Mouse (Mus musculus): ENCODE data around the gene Galt. TPM values are rescaled to one million over a fixed set of nuclear protein-coding genes. Genes with fewer than 3 reads are reported as not detected.
A peak's percentile ranks its signal among the peaks of the same experiment; 100 is the strongest.

The Galt gene
- polyA plus RNA-seq, 1 experiment from 2014 or later = 40.8 TPM

DNA sequence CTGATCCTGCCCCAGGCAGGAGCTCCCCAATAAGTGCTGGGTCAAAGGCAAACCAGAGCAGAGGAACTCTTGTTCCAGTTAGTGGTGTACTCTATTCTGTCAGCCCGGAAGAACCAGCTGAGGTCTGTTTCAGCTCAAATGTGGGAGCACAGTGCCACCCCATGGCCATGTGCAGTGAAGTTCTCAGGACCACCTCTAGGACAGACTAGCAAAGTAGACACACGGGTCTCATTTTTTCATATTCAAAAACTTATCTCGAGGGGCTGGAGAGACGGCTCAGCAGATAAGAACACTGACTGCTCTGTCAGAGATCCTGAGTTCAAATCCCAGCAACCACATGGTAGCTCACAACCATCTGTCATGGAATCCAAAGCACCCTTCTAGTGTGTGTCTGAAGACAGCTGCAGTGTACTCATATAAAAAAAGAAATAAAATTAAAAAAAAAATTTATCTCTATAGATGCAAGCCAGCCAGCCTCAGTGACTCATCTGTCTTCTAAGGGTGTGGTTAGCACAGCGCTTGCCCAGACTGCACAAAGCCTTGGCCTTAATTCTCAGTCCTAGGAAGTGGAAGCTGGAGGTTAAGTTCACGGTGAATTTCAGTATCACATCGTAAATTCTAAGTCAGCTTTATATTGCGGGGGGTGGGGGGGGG lies 17.3 kb upstream of the Galt start:
- Histone ChIP-seq H3K9me3 (replicated peaks; ENCODE audit: control insufficient read depth, low read length) (no peaks in the 10 kb centered on the region), H3K27me3 (ENCODE audit: control insufficient read depth, insufficient read depth, low read depth, low read length) (peaks cover 11% of the 10 kb centered on the region), H3K36me3 (ENCODE audit: control insufficient read depth, insufficient read depth) (no peaks in the 10 kb centered on the region), H3K4me3 (ENCODE audit: low read depth, low read length) (no peak overlapping the region), H3K4me1 (ENCODE audit: control insufficient read depth, low read depth, low read length) (peaks cover 15% of the 10 kb centered on the region), H3K27ac (ENCODE audit: low read length) (no peak overlapping the region), H3K4me2 (ENCODE audit: low read depth, low read length) (no peak overlapping the region), H3K9ac (ENCODE audit: low read depth, low read length) (no peak overlapping the region)
- WGBS (ENCODE audit: insufficient replicate concordance) = 31% methylated on average over 8 of the region's 8 CpGs
- ATAC-seq (ENCODE audit: low read depth) = no peak

DNA sequence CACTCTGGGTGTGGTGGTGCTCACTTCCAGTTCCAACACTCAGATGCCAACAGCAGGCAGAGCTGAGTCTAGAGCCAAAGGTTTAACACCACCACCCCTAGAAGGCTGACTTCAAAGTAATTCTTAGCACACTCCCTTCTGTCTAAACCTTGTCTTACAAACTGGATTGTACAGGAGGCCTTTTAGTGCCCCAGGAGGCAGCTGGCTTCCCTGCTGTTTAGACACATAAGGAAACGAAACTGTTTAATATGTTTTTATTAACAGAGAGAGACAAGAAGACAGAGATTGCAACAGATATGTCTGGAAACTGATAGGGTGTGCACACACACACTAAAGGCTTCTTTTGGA lies 16.8 kb upstream of the Galt start:
- Histone ChIP-seq H3K27me3 (ENCODE audit: control insufficient read depth, insufficient read depth, low read depth, low read length) (peaks cover 6% of the 10 kb centered on the region), H3K4me2 (ENCODE audit: low read depth, low read length) (no peak overlapping the region), H3K36me3 (ENCODE audit: control insufficient read depth, insufficient read depth) (no peaks in the 10 kb centered on the region), H3K9ac (ENCODE audit: low read depth, low read length) (no peak overlapping the region), H3K9me3 (replicated peaks; ENCODE audit: control insufficient read depth, low read length) (no peaks in the 10 kb centered on the region), H3K4me3 (ENCODE audit: low read depth, low read length) (no peak overlapping the region), H3K4me1 (ENCODE audit: control insufficient read depth, low read depth, low read length) (peaks cover 15% of the 10 kb centered on the region), H3K27ac (ENCODE audit: low read length) (no peak overlapping the region)
- no peak for ATAC-seq (ENCODE audit: low read depth)
- 46% methylated on average over 1 of the region's 1 CpGs for WGBS (ENCODE audit: insufficient replicate concordance)

DNA sequence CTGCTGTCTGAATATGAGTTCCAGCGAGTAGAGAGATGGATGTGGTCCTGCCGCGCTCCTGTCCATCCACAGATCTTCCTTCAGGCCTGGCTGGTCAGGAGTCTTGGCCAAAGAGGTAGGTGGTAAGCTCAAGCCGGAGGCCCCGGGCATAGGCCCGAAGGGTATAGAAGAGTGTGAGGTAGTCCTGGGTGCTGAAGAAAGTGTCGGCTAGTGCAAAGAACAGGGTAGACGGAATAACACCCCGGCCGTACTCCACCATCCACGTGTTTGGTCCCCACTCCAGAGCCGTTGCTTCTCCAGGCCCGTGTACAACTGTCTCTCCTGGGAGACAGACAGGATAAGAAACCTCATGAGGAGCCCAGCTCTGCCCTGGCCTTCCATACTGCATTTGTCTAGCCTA lies 15.8 kb upstream of the Galt start:
- Histone ChIP-seq H3K4me3 (ENCODE audit: low read depth, low read length) (no peak overlapping the region), H3K9me3 (replicated peaks; ENCODE audit: control insufficient read depth, low read length) (no peaks in the 10 kb centered on the region), H3K9ac (ENCODE audit: low read depth, low read length) (no peak overlapping the region), H3K27ac (ENCODE audit: low read length) (no peak overlapping the region), H3K4me2 (ENCODE audit: low read depth, low read length) (no peak overlapping the region), H3K36me3 (ENCODE audit: control insufficient read depth, insufficient read depth) (no peaks in the 10 kb centered on the region), H3K4me1 (ENCODE audit: control insufficient read depth, low read depth, low read length) (peaks cover 15% of the 10 kb centered on the region), H3K27me3 (ENCODE audit: control insufficient read depth, insufficient read depth, low read depth, low read length) (no peaks in the 10 kb centered on the region; the same call in 1 of the 2 replicates)
- ATAC-seq (ENCODE audit: low read depth) = no peak
- 86% methylated on average over 13 of the region's 13 CpGs for WGBS (ENCODE audit: insufficient replicate concordance)

DNA sequence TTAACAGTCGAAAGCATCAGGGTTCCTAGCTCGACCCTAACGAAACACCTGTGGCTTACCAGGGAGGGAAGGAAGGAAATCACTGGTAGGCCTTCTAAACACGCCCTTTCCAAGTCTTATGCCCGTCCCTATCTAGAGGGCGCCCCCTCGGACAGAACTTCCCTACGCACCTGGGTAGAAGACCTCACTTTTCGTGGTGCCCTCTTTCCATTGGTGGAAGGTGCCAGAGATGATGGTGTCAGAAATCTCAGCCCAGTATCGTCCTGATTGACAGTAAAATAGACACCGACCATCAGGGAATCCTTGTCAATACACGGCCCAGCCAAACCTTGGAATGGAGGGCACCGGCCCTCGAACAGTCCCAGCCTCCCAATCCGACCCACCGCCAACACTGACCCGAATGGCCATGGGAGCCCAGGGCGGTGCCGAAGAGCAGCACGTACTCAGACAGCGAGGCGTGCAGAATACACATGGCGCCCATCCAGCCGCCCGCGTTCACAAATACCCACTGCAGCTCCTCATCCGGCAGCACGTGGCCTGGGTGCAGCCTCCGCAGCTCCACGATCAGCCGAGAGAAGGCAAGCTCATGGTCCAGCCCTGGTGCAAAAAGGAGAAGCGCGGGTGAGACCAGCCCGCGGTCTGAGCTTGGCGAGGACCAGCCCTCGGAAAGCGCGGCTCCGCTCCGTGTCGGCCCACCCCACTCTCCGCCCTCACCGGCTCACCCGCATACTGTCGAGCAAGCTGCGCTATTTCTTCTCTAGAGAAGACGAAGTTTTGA lies 14.5 kb upstream of the Galt start:
- Histone ChIP-seq H3K36me3 (ENCODE audit: control insufficient read depth, insufficient read depth) (no peaks in the 10 kb centered on the region), H3K4me2 (ENCODE audit: low read depth, low read length) (peak overlapping the region; percentile 97), H3K27me3 (ENCODE audit: control insufficient read depth, insufficient read depth, low read depth, low read length) (no peaks in the 10 kb centered on the region), H3K4me3 (ENCODE audit: low read depth, low read length) (peak overlapping the region; percentile 73), H3K4me1 (ENCODE audit: control insufficient read depth, low read depth, low read length) (peaks cover 15% of the 10 kb centered on the region), H3K9ac (ENCODE audit: low read depth, low read length) (peak overlapping the region; percentile 74), H3K9me3 (replicated peaks; ENCODE audit: control insufficient read depth, low read length) (no peaks in the 10 kb centered on the region), H3K27ac (ENCODE audit: low read length) (peak overlapping the region; percentile 77)
- ATAC-seq (ENCODE audit: low read depth) = peak; percentile 76
- WGBS (ENCODE audit: insufficient replicate concordance) = under 1% methylated on average over 48 of the region's 48 CpGs

DNA sequence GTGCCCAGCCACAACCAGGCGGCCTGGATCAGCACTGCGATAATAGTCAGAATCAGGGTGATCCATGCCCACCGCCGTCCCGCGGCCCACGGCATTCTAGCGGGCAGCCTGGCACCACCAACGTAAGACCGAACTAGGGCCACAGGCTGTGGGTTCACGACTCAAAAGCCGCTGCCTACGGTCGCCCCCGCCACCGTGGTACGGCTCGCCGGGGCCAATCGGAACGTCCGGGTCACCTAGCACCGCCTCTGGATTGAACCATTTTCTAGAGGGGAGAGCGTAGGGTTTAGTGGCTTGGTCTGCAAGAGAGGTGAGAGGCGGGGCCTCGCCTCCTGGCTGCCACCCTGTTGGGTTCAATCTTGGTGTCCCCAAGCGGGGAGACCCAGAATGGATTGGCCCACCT lies 13.9 kb upstream of the Galt start:
- under 1% methylated on average over 27 of the region's 27 CpGs for WGBS (ENCODE audit: insufficient replicate concordance)
- Histone ChIP-seq H3K9ac (ENCODE audit: low read depth, low read length) (peak overlapping the region; percentile 74), H3K27me3 (ENCODE audit: control insufficient read depth, insufficient read depth, low read depth, low read length) (no peaks in the 10 kb centered on the region), H3K4me1 (ENCODE audit: control insufficient read depth, low read depth, low read length) (peaks cover 15% of the 10 kb centered on the region), H3K9me3 (replicated peaks; ENCODE audit: control insufficient read depth, low read length) (no peaks in the 10 kb centered on the region), H3K27ac (ENCODE audit: low read length) (peak overlapping the region; percentile 77), H3K4me3 (ENCODE audit: low read depth, low read length) (peak overlapping the region; percentile 73), H3K36me3 (ENCODE audit: control insufficient read depth, insufficient read depth) (no peaks in the 10 kb centered on the region), H3K4me2 (ENCODE audit: low read depth, low read length) (peak overlapping the region; percentile 97)
- ATAC-seq (ENCODE audit: low read depth) = peak; percentile 96

DNA sequence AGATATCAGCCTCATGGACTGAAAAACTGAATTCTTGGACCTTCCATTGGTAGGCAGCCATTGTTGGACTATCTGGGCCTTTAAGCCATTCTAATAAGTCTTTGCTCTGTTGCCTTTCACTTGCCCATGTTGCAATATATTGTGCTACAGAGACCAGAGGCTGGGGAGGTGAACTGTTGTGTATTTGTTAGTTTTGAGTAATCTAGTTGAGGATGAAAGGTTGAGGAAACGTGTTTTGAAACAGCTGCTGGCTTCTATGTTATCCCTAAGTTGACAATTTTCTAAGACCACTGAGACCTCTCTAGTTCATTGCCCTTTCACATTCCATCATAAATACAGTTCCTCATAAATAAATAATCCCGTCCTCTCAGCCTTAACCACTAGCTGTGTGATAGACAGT lies 10.9 kb upstream of the Galt start:
- 54% methylated on average over 2 of the region's 2 CpGs for WGBS (ENCODE audit: insufficient replicate concordance)
- Histone ChIP-seq H3K4me1 (ENCODE audit: control insufficient read depth, low read depth, low read length) (peaks cover 15% of the 10 kb centered on the region), H3K4me2 (ENCODE audit: low read depth, low read length) (no peak overlapping the region), H3K27ac (ENCODE audit: low read length) (no peak overlapping the region), H3K27me3 (ENCODE audit: control insufficient read depth, insufficient read depth, low read depth, low read length) (no peaks in the 10 kb centered on the region), H3K4me3 (ENCODE audit: low read depth, low read length) (no peak overlapping the region), H3K9me3 (replicated peaks; ENCODE audit: control insufficient read depth, low read length) (no peaks in the 10 kb centered on the region; the same call in 1 of the 2 replicates), H3K36me3 (ENCODE audit: control insufficient read depth, insufficient read depth) (no peaks in the 10 kb centered on the region), H3K9ac (ENCODE audit: low read depth, low read length) (no peak overlapping the region)
- no peak for ATAC-seq (ENCODE audit: low read depth)

DNA sequence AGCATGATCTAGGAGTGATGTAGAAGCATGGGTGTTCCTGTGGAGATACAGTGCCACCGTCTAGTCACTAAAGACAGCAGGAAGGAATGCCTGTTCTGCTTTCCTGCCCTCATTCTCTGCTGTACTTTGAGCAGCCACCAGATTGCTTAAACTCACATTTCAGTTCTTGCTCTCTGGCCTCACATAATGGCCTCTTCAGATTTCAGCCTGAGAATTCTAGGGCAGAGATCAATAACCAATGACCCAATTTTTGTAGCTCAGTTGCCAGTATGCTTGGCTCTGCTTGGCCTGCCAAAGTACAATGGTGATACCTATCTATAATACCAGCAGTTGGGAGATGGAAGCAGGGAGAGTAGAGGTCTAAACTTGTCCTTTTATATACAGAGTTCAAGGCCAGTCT lies 10.0 kb upstream of the Galt start:
- Histone ChIP-seq H3K36me3 (ENCODE audit: control insufficient read depth, insufficient read depth) (no peaks in the 10 kb centered on the region), H3K4me2 (ENCODE audit: low read depth, low read length) (no peak overlapping the region), H3K4me3 (ENCODE audit: low read depth, low read length) (no peak overlapping the region), H3K27me3 (ENCODE audit: control insufficient read depth, insufficient read depth, low read depth, low read length) (no peaks in the 10 kb centered on the region), H3K4me1 (ENCODE audit: control insufficient read depth, low read depth, low read length) (peaks cover 8% of the 10 kb centered on the region), H3K9ac (ENCODE audit: low read depth, low read length) (no peak overlapping the region), H3K9me3 (replicated peaks; ENCODE audit: control insufficient read depth, low read length) (no peaks in the 10 kb centered on the region; the same call in 1 of the 2 replicates), H3K27ac (ENCODE audit: low read length) (no peak overlapping the region)
- ATAC-seq (ENCODE audit: low read depth) = no peak
- 58% methylated on average over 1 of the region's 1 CpGs for WGBS (ENCODE audit: insufficient replicate concordance)

DNA sequence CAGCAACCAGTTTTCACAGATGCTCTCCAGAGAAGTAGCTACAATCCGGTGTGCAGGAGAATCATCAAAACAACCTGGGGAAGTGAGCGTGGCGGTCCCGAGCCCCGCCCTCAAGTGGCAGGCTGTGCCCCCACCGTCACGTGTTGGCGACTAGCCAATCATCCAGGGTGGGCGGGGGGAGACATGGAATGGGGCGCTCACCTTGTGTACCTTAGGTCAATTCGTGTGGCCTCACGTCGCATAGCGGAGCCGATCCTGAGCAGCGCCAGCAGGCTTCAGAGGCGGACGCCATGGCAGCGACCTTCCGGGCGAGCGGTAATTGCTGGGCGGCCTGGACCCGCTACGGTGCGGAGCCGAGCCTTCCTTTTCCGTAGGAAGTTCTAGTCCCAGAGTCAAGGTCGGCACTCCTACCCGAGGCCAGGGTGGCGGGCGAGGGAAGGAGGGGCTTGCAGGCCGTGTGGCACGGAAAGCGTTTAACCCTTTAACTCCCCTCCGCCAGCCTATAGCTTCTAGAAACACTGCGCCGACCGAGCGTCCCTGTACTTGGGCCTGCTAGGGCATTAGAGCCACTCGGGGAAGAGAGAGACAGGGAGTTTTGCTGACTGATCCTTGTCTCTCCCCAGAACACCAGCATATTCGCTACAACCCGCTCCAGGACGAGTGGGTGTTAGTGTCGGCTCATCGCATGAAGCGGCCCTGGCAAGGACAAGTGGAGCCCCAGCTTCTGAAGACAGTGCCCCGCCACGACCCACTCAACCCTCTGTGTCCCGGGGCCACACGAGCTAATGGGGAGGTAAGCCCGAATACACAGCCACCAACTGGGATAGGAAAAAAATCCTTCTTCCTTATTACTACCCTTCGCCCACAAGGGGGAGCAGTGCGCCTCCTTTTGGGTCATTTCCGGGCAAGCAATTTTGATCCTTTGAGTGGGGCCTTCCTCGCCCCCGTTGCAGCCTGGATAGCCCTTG lies 594 bp downstream of the Galt start, which contains the start of gene Sigmar1:
TSS of gene Sigmar1 (minus strand) at position 820 of the 968 bp plus-strand sequence.
- Histone ChIP-seq H3K4me3 (ENCODE audit: low read depth, low read length) (peak within 1 kb of the TSS; percentile 76), H3K27ac (ENCODE audit: low read length) (peak within 1 kb of the TSS; percentile 89), H3K4me1 (ENCODE audit: control insufficient read depth, low read depth, low read length) (peaks cover 25% of the 10 kb centered on the region), H3K27me3 (ENCODE audit: control insufficient read depth, insufficient read depth, low read depth, low read length) (no peaks in the 10 kb centered on the region), H3K9ac (ENCODE audit: low read depth, low read length) (peak within 1 kb of the TSS; percentile 80), H3K9me3 (replicated peaks; ENCODE audit: control insufficient read depth, low read length) (no peaks in the 10 kb centered on the region), H3K36me3 (ENCODE audit: control insufficient read depth, insufficient read depth) (peaks cover 4% of the 10 kb centered on the region; the same call in 1 of the 2 replicates), H3K4me2 (ENCODE audit: low read depth, low read length) (peak within 1 kb of the TSS; percentile 90)
- WGBS (ENCODE audit: insufficient replicate concordance) = under 1% methylated on average over 57 of the region's 57 CpGs
- peak; percentile 78 for ATAC-seq (ENCODE audit: low read depth)
